Mouse (Mus musculus): ENCODE data around the gene Tmem248. TPM values are rescaled to one million over a fixed set of nuclear protein-coding genes. Genes with fewer than 3 reads are reported as not detected.

Tmem248 gene
- polyA plus RNA-seq, 1 experiment, result 26.9 TPM

DNA sequence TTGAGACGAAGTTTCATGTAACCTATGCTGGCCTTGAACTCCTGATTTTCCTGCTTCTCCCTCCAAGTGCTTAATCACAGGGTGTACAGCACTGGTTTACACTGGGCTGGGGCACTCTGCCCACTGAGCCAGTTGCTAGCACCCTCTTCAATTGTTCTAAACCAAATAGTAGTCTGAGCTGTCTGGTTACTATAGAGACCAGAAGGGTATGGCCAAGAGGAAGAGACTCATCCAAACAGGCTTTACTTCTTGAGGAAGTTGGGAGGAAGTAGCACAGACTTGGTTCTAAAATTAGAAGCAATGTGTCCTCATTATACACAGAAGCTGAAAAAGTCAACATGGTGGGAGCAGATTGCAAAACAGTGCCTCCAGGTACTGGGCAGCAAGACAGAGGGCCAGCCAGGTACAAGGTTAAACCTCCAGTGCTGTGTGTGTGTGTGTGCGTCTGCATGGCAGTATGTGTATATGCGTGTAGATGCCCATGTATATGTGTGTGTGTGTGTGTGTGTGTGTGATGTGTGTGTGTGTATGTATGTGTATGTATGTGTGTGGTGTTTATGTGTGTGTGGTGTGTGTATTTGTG lies 11.3 kb upstream of the Tmem248 start:
- no peak overlapping the region for H3K4me3 ChIP-seq (ENCODE audit: insufficient read depth, poor library complexity, severe bottlenecking)
- no peaks in the 10 kb centered on the region for H3K79me3 ChIP-seq (ENCODE audit: low read depth)
- H3ac ChIP-seq (ENCODE audit: control insufficient read depth, insufficient read length, low read depth), result no peak overlapping the region
- peaks cover 55% of the 10 kb centered on the region for H3K36me3 ChIP-seq (ENCODE audit: control insufficient read depth, insufficient read depth)
- H3K79me2 ChIP-seq (ENCODE audit: control insufficient read depth, insufficient read depth), result no peaks in the 10 kb centered on the region
- TF ChIP-seq MAX (IDR thresholded peaks at IDR 0.05) (no peak), CEBPB (IDR thresholded peaks at IDR 0.05; ENCODE audit: low read depth) (no peak), FOSL1 (IDR thresholded peaks at IDR 0.05; ENCODE audit: insufficient read depth, low read length, poor library complexity, severe bottlenecking) (no peak), USF1 (IDR thresholded peaks at IDR 0.05; ENCODE audit: low read depth) (no peak), CTCF (IDR thresholded peaks at IDR 0.05; ENCODE audit: control insufficient read depth, insufficient read depth, insufficient read length) (no peak), MYOD1 (IDR thresholded peaks at IDR 0.05; ENCODE audit: control insufficient read depth, insufficient read length, low read depth) (no peak), MYOG (IDR thresholded peaks at IDR 0.05; ENCODE audit: control insufficient read depth, extremely low read depth, insufficient read length) (no peak)
- no peaks in the 10 kb centered on the region for H3K27me3 ChIP-seq (ENCODE audit: control insufficient read depth, insufficient read depth, insufficient read length)

DNA sequence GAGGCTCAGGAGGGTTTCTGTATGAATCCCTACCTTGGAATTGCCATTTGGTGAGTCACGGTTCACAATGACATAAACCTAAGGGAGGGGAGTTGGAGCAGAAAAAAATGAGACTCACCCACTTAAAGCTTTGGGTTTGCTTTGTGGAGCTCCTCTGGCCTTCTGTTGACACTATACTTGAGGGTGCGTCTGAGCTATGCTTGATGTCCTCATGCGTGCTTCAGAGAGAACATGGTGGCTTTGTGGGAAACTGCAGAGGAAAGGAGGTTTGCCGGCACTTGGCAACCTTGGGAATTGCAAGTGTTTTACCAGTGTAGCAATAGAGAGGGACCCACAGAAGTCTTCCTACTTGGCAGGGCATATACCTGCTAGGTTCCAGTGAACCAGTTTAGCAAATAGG lies 9.6 kb upstream of the Tmem248 start:
- Histone ChIP-seq H3K27me3 (ENCODE audit: control insufficient read depth, insufficient read depth, insufficient read length) (no peaks in the 10 kb centered on the region), H3K4me3 (ENCODE audit: insufficient read depth, poor library complexity, severe bottlenecking) (no peak overlapping the region), H3K79me3 (ENCODE audit: low read depth) (no peaks in the 10 kb centered on the region), H3K36me3 (ENCODE audit: control insufficient read depth, insufficient read depth) (peaks cover 54% of the 10 kb centered on the region), H3K79me2 (ENCODE audit: control insufficient read depth, insufficient read depth) (no peaks in the 10 kb centered on the region), H3ac (ENCODE audit: control insufficient read depth, insufficient read length, low read depth) (no peak overlapping the region)
- TF ChIP-seq MAX (IDR thresholded peaks at IDR 0.05), result no peak

DNA sequence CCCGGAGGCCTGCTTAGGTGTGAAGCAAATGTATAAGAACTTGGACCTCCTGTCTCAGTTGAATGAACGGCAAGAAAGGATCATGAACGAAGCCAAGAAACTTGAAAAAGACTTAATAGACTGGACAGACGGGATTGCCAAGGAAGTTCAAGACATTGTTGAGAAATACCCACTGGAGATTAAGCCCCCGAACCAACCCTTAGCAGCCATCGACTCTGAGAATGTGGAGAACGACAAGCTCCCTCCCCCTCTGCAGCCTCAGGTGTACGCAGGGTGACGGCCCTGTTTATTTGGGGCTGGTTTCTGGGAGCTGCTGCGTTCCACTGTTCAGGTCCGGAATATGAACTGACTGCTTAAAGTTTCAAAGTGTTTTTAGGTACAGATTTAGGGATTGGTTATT lies 3.9 kb upstream of the Tmem248 start:
- peaks cover 53% of the 10 kb centered on the region for H3K36me3 ChIP-seq (ENCODE audit: control insufficient read depth, insufficient read depth)
- no peaks in the 10 kb centered on the region for H3K27me3 ChIP-seq (ENCODE audit: control insufficient read depth, insufficient read depth, insufficient read length)
- no peaks in the 10 kb centered on the region for H3K79me2 ChIP-seq (ENCODE audit: control insufficient read depth, insufficient read depth)
- H3K4me3 ChIP-seq (ENCODE audit: insufficient read depth, poor library complexity, severe bottlenecking), result no peak overlapping the region
- H3ac ChIP-seq (ENCODE audit: control insufficient read depth, insufficient read length, low read depth), result no peak overlapping the region
- H3K79me3 ChIP-seq (ENCODE audit: low read depth), result no peaks in the 10 kb centered on the region
- TF ChIP-seq CTCF (IDR thresholded peaks at IDR 0.05; ENCODE audit: control insufficient read depth, insufficient read depth, insufficient read length) (no peak), MYOD1 (IDR thresholded peaks at IDR 0.05; ENCODE audit: control insufficient read depth, insufficient read length, low read depth) (no peak), FOSL1 (IDR thresholded peaks at IDR 0.05; ENCODE audit: insufficient read depth, low read length, poor library complexity, severe bottlenecking) (no peak), MAX (IDR thresholded peaks at IDR 0.05) (no peak), CEBPB (IDR thresholded peaks at IDR 0.05; ENCODE audit: low read depth) (no peak), MYOG (IDR thresholded peaks at IDR 0.05; ENCODE audit: control insufficient read depth, extremely low read depth, insufficient read length) (no peak), USF1 (IDR thresholded peaks at IDR 0.05; ENCODE audit: low read depth) (no peak)

DNA sequence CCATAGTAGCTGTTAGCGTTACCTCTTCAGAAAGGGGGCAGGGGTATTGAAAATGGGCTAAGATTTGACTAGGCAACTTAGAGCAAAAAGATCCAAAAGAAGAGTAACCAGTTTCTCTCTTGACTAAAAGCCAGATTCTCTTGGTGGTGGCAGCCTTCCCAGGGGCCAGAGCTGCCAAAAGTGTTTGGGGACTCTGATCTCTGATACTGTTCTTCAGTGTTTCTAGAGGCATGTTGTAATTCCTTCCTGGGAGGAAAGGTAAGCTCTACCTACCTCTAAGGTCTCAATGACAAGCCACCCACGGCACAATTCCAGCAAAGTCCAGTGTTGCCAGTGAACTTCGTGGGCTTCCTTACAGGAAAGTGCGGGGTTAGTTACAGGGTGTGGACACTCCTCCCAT lies 525 bp downstream of the Tmem248 start:
- no peak overlapping the region for H3ac ChIP-seq (ENCODE audit: control insufficient read depth, insufficient read length, low read depth)
- peaks cover 3% of the 10 kb centered on the region for H3K79me2 ChIP-seq (ENCODE audit: control insufficient read depth, insufficient read depth)
- no peak overlapping the region for H3K4me3 ChIP-seq (ENCODE audit: insufficient read depth, poor library complexity, severe bottlenecking)
- peaks cover 18% of the 10 kb centered on the region for H3K36me3 ChIP-seq (ENCODE audit: control insufficient read depth, insufficient read depth)
- no peaks in the 10 kb centered on the region for H3K79me3 ChIP-seq (ENCODE audit: low read depth)
- no peaks in the 10 kb centered on the region for H3K27me3 ChIP-seq (ENCODE audit: control insufficient read depth, insufficient read depth, insufficient read length)
- no peak for TF ChIP-seq MYOG (IDR thresholded peaks at IDR 0.05; ENCODE audit: control insufficient read depth, extremely low read depth, insufficient read length)
- TF ChIP-seq FOSL1 (IDR thresholded peaks at IDR 0.05; ENCODE audit: insufficient read depth, low read length, poor library complexity, severe bottlenecking), result no peak
- no peak for TF ChIP-seq MYOD1 (IDR thresholded peaks at IDR 0.05; ENCODE audit: control insufficient read depth, insufficient read length, low read depth)
- no peak for TF ChIP-seq CTCF (IDR thresholded peaks at IDR 0.05; ENCODE audit: control insufficient read depth, insufficient read depth, insufficient read length)
- TF ChIP-seq USF1 (IDR thresholded peaks at IDR 0.05; ENCODE audit: low read depth), result no peak
- no peak for TF ChIP-seq CEBPB (IDR thresholded peaks at IDR 0.05; ENCODE audit: low read depth)
- no peak for TF ChIP-seq MAX (IDR thresholded peaks at IDR 0.05)

DNA sequence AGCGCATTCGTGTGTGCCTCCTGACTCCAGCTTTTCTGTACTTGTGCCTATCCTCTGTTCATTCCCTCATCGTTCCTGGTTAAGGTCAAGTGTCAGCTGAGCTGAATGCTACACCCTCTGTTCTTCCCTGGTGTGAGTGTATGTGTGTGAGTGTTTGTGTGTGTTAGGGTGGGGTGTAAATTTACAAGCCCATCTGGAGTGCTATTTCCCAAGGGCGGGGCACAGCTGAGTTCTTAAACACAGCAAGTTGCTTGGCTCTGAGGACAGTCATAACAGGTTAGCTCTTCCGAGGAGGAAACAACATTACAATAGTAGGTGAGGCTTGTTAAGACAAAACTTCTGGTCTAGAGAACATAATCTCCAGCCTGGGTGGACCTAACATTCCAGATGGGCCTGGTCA lies 1.5 kb downstream of the Tmem248 start:
- peaks cover 13% of the 10 kb centered on the region for H3K79me2 ChIP-seq (ENCODE audit: control insufficient read depth, insufficient read depth)
- no peak overlapping the region for H3K4me3 ChIP-seq (ENCODE audit: insufficient read depth, poor library complexity, severe bottlenecking)
- TF ChIP-seq CTCF (IDR thresholded peaks at IDR 0.05; ENCODE audit: control insufficient read depth, insufficient read depth, insufficient read length), result no peak
- no peak for TF ChIP-seq USF1 (IDR thresholded peaks at IDR 0.05; ENCODE audit: low read depth)
- no peak for TF ChIP-seq MYOD1 (IDR thresholded peaks at IDR 0.05; ENCODE audit: control insufficient read depth, insufficient read length, low read depth)
- no peak for TF ChIP-seq CEBPB (IDR thresholded peaks at IDR 0.05; ENCODE audit: low read depth)
- no peak for TF ChIP-seq MYOG (IDR thresholded peaks at IDR 0.05; ENCODE audit: control insufficient read depth, extremely low read depth, insufficient read length)
- TF ChIP-seq FOSL1 (IDR thresholded peaks at IDR 0.05; ENCODE audit: insufficient read depth, low read length, poor library complexity, severe bottlenecking), result no peak
- no peak for TF ChIP-seq MAX (IDR thresholded peaks at IDR 0.05)
- peaks cover 9% of the 10 kb centered on the region for H3K79me3 ChIP-seq (ENCODE audit: low read depth)
- peaks cover 9% of the 10 kb centered on the region for H3K36me3 ChIP-seq (ENCODE audit: control insufficient read depth, insufficient read depth)
- H3ac ChIP-seq (ENCODE audit: control insufficient read depth, insufficient read length, low read depth), result no peak overlapping the region
- H3K27me3 ChIP-seq (ENCODE audit: control insufficient read depth, insufficient read depth, insufficient read length), result no peaks in the 10 kb centered on the region

DNA sequence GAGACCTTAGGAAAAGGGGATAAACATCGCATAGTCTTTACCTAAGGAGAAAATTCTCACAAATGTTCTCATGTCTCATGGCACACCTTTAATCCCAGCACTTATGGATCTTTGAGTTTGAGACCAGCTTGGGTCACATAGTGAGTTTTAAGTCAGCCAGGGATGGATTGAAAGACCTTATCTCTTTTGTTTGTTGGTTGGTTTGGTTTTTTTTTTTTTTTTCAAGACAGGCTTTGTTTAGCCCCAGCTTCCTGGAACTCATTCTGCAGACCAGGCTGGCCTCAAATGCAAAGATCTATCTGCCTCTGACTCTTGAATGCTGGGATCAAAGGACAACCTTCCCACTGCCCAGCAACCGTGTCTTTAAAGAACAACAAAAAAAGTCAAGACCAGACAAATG lies 4.4 kb downstream of the Tmem248 start:
- H3ac ChIP-seq (ENCODE audit: control insufficient read depth, insufficient read length, low read depth), result no peak overlapping the region
- H3K79me2 ChIP-seq (ENCODE audit: control insufficient read depth, insufficient read depth), result peaks cover 43% of the 10 kb centered on the region
- TF ChIP-seq MYOD1 (IDR thresholded peaks at IDR 0.05; ENCODE audit: control insufficient read depth, insufficient read length, low read depth), result no peak
- TF ChIP-seq USF1 (IDR thresholded peaks at IDR 0.05; ENCODE audit: low read depth), result no peak
- TF ChIP-seq CEBPB (IDR thresholded peaks at IDR 0.05; ENCODE audit: low read depth), result no peak
- no peak for TF ChIP-seq CTCF (IDR thresholded peaks at IDR 0.05; ENCODE audit: control insufficient read depth, insufficient read depth, insufficient read length)
- TF ChIP-seq FOSL1 (IDR thresholded peaks at IDR 0.05; ENCODE audit: insufficient read depth, low read length, poor library complexity, severe bottlenecking), result no peak
- TF ChIP-seq MAX (IDR thresholded peaks at IDR 0.05), result no peak
- TF ChIP-seq MYOG (IDR thresholded peaks at IDR 0.05; ENCODE audit: control insufficient read depth, extremely low read depth, insufficient read length), result no peak
- H3K79me3 ChIP-seq (ENCODE audit: low read depth), result peaks cover 36% of the 10 kb centered on the region
- no peaks in the 10 kb centered on the region for H3K27me3 ChIP-seq (ENCODE audit: control insufficient read depth, insufficient read depth, insufficient read length)
- no peak overlapping the region for H3K4me3 ChIP-seq (ENCODE audit: insufficient read depth, poor library complexity, severe bottlenecking)
- peaks cover 19% of the 10 kb centered on the region for H3K36me3 ChIP-seq (ENCODE audit: control insufficient read depth, insufficient read depth)
